Mouse (Mus musculus): ENCODE results near the gene Olfr1396.

Gene Olfr1396

DNA sequence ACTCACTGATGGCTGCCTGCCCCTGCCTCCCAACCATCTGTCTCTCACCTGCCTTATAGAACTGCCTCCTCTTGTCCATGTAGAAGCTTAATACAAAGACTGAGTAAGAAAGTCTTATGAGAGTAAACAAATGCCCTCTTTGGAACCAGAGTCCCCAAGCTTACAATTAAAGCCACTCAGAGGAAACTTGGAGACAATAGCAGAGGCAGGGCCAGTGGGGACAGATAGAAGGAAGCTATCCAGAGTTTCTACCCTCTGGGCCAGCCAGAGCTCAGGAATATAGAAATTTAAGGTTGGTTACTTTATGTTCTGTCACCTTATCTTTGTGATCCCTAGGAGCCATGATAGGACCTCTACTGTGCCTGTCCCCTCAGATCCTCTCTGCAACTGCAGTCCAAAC lies at the start of gene Olfr1396:
Olfr1396 (minus strand) TSS at position 101 of the 400 bp plus-strand sequence.
- DNase-seq = no peak

DNA sequence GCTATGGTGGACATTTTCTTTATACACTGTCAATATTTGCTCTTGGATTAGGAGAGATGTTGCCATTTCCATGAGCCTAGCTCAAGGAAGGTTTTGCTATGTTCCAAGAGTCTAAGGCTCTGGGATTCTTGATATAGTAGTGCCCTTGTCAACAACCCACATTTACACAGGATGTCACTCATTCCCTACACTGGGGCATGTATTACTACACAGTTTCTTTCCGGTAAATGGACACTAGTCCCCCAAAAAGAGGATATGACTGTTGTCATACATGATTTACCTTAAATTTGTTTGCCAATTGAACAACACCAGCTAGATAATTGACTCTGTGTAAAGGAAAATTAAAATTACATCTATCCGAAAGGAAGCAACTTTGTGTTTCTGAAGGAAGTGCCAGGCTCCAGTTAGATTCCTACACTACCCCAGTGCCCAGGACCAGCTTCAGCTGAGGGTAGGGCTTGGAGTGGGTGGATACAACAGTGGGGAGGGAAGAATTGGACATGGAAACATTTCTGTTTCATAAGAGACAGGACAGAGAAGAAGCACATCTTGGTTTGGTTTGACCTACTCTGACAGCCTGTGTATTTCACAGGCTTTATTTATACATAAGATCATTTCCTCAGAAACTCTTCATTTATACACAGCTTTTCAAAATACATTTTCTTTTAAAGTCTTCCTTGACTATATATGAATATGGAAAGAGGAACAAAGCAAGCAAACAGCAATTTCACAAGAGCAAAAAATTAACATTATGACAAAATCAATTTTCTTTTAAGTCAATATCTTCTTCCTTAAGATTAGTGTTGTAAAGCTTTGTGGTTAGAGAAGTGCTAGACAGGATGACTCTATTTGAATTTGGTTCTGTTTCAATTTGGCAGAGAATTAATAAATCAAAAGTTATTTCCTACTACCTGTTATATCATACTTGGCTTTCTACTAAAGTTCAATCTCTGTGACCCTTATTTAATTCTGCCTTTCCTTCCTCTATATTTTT lies 42.4 kb upstream of the Olfr1396 start:
- no peak for DNase-seq

DNA sequence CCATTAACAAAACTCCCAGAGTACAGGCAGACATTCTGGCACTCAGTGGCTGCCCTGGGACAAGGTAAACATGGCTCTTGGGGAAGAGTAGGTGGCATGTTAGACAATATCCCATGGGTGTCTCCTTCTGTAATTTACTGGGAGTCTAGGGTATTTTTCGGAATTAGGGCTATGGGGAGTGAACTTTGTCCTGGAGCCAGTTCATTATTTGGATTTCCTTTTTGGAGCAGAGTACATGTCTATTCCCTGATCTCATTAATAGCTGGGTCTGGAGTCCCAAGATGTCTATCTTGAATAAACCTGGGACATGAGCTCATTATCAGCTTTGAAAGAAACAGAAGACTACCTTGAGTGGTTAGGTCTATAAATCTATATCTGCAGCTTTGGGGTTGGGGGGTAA lies 39.4 kb upstream of the Olfr1396 start, which contains the start of gene Olfr1394:
Olfr1394 (plus strand) TSS at position 301 of the 400 bp plus-strand sequence.
- DNase-seq = no peak

DNA sequence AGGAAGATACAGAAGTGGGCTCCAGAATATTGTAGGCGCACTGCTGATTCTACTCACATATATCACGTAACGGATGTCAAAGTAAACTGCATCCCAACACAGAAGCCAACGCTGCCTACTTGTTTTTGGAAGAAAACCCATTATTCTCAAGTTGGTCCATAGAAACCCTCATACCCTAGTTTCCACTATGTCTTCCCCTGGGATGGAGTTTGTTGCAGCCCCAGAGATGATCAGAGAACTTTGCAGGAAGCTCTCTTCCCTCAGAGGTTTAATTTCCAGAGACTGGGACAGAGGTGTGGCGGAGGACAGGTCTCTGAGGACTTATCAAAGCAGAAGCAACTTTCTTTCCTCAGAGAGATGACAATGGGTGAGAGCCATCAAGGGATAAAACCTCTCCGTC lies 27.3 kb upstream of the Olfr1396 start, which contains the start of gene Olfr1395:
Olfr1395 (plus strand) TSS at position 301 of the 400 bp plus-strand sequence.
- DNase-seq = no peak

DNA sequence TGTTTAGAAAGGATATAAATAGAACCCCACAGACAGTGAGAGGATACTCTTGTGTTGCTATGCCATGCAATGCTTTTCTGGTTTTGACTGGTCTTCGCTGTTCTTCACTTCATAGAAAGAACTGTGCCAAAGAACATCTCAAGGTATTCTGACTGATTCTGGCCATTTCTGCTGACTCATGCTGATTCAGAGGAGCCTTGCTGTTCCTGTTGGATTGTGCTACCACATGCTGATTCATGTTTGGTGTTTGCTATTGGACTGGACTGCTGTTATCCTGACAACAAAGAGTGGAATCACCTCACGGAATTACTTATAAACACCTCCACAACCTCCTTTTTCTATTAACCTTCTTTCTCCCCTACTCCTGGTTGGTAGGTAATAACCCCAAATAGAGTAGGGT lies 9.5 kb upstream of the Olfr1396 start:
- no peak for DNase-seq

DNA sequence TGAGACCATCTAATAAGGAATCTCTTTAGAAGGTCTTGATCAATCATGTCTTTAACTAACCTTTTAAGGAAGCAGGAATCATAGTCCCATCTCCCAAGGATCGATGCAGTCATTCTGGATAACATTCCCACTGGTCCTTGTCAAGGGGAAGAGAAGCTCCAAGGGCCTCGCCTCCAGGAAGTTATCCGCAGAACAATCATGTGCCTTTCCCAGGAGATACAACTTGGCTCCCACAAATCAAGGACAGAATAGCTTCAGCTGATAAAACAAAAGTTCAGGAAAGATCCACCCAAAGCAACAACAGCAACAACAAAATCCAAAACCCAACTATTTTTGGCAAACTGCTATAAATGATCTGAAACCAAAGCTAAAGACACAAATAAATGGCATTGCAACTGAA lies 5.0 kb upstream of the Olfr1396 start:
- DNase-seq = no peak

DNA sequence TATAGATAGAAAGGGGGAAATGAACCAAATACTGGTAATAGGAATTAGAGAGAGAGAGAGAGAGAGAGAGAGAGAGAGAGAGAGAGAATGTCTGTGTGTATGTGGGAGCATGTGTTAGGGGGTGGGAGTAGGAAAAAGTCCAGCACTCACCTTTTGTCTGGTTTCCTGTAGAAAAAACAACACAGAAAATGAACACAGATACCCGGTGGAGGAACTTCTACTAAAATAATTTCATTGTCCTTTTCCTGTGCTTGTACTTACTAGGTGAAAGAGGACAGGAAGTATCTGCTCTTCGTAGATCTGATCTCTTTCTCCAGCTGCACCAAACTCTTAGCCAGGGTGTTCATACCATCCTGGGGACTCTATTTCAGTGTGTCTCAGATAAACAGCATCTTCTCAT lies 516 bp downstream of the Olfr1396 start:
- no peak for DNase-seq

DNA sequence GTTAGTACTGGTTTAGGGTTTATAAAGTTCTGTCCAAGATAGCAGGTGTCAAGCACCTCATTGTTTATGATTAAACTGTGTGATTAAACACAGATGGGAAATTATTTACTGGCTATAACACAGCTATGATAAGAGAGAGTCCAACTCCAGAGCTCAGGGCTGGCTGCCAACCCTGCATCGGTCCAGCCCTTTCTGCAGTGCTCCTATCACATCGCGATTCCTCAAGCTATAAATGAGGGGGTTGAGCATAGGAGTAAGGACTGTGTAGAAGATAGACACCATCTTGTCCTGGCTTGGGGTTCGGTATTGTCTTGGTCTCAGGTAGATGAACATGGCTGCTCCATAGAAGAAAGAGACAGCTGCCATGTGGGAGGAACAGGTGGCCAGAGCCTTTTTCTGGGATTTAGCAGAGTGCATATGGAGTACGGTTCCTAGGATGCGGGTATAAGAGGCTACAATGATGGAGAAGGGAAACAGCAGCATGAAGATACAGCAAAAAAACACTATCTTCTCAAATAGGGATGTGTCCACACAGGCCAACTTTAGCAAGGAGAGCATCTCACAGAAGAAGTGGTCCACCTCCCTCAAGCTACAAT lies 2.0 kb downstream of the Olfr1396 start:
- no peak for DNase-seq

DNA sequence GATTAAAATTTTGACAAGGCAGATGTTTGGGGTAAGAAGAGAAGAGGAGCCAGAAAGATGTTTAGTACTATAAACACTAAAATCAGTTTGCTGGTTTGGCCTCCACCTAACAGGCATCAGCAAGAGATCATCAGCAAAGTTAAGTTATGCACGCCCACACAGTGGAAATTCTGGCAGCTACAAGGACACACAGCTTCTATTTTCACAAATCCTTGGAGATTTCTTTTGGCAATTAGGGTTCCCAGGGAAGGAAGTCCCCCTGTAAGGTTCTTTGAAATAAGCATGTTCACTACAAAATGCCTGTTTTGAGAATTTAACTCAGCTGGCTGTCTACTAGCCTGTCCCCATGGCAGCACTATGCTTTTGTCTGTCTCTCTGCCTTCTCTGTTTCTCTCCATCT lies 3.7 kb downstream of the Olfr1396 start:
- no peak for DNase-seq

DNA sequence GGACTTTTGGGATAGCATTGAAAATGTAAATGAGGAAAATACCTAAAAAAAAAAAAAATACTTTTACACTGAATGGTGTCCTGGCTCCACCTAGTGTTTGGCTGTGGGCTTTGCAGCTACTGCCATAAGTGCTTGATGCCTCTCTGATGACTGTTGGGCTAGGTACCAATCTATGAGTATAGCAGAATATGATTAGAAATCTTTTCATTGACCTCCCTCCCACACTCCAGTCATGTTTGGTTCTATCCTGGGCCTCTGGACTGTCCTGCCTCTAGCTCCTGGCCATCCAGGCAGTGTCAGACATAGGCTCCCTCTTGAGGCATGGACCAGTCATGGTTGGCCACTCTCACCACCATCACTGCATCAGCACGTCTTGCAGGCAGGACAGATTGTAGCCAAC lies 5.8 kb downstream of the Olfr1396 start:
- peak; percentile 68 for DNase-seq

DNA sequence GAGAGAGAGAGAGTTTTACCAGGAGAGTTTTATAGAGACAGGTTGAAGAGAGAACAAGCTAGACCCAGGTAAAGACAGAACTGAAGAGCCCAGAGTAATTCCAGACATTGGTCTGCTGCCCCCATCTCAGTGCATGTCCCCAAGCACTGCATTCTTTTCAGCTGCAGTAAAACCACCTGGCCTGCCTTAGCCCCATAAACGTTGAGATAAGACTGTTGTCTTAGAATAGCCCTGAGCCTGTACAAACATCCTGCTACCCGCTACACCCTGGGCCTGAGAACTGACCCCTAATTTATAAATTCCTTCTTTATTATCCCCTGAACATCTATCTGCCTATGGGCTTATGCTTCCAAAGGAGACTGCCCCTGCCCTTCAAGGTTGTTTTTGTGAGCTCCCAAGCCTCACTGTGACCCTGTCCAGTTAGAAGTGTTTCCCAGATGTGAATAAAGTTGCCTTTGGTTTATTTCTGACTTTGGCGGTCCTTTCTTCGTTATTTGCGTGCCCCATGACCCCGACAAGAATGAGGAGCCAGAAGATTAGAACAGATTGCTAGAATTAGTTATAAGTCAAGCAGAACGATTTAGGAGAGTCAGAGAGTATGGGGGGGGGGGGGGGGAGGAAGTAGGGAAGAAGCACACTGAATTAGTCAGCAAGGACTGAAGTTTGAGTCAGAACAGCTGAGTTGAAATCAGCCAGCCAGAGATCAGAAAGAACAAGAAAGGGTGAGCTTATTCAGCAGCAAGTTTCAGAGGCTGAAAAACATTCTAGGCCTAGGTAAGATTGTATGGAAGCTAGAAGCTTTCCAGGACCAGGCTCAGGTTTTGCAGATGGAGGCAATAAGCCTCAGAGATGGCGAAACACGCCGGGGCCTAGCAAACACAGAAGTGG lies 6.8 kb downstream of the Olfr1396 start:
- no peak for DNase-seq

DNA sequence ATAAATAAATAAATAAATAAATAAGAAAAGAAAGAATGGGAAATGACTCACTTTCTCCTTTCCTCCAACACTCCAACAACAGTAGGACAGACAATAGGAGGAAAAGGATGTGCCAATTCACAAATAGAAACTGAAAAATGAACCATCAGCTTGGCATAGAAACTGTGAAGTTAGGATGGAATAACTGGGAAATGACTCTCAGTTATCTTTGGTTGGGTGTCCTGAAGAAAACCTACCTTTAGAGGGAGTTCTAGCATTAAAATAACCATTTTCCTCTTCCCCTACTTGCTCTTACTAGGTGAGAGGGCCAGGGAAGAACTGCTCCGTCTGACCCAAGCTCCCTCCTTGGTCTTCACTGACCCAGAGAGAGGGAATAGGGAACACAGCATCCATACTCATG lies 8.9 kb downstream of the Olfr1396 start:
- DNase-seq = no peak

DNA sequence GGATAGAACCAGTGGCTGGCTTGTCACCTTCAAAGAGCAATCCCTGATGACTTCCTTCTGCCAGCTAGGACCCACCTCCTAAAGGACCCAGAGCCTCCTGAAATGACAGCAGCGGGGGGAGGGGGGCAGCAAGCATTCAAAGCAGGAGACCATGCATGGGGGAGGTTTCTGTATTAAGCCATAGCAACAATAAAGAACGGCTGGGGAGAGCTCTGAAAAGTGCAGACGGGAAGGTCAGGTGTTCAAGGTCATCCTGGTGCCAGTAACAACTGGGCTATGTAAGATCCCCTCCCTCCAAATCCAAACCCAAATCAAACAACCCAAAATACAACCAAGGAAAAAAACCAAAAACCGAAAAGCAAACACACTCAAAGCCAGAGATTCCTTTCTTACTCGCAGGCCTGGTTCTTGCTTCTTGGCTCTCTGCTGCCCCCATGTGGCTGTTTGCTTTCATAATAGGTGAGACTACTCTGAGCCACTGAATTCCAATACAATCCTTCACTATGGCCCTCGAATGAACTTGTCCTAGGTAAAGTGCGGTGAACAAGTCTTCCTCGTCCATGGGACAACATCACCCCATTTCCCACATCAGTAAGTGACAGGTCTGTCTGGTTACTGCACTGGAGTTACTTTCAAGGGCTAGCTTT lies 11.5 kb downstream of the Olfr1396 start:
- DNase-seq = peak; percentile 95

DNA sequence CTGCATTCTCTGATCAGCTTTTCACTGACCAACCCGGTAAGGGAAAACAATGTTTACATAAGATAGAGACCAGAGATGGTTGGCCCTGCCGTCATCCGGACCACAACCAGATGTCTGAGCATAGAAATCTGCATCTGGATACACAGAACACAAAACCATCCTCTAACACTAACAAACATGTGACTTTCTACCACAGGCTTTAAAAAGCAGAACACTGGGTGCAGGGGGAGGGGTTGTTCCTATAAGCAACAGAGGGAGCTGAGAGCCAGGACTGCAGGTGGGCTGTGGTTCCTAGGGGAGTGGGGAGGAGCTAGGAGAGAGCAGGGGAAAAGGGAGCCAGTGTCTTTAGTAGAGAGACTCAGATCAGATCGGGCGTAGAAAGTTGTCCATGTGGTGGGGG lies 13.2 kb downstream of the Olfr1396 start:
- no peak for DNase-seq

DNA sequence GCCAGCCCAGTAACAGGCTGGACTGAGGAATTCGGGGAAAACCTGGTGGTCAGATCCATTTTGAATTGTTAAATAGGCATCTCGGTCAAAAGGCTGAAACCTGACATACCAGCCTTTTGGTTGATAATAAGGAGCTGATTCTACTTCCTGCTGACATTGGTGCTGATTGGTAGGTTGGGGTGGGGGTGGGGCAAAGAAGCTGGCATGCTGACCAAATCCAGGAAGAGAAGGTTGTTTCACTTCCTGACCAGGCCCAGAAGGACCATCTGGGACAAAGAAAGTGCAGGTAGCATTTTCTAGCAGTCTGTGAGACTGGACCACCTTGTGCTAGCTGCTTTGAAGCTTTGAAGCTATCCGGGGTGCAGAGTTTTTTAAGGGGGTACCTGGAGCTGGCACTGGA lies 14.3 kb downstream of the Olfr1396 start:
- DNase-seq = no peak

DNA sequence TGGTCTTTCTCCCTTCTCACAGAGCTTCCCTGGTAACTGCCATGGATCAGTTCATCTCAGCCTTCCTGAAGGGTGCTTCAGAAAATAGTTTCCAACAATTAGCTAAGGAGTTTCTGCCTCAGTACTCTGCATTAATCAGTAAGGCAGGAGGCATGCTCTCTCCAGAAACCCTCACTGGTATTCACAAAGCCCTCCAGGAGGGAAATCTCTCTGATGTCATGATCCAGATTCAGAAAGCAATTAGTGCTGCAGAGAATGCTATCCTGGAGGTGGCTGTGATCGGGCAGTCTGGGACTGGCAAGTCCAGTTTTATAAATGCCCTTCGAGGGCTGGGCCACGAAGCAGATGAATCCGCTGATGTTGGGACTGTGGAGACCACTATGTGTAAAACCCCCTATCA lies 19.3 kb downstream of the Olfr1396 start:
- no peak for DNase-seq

DNA sequence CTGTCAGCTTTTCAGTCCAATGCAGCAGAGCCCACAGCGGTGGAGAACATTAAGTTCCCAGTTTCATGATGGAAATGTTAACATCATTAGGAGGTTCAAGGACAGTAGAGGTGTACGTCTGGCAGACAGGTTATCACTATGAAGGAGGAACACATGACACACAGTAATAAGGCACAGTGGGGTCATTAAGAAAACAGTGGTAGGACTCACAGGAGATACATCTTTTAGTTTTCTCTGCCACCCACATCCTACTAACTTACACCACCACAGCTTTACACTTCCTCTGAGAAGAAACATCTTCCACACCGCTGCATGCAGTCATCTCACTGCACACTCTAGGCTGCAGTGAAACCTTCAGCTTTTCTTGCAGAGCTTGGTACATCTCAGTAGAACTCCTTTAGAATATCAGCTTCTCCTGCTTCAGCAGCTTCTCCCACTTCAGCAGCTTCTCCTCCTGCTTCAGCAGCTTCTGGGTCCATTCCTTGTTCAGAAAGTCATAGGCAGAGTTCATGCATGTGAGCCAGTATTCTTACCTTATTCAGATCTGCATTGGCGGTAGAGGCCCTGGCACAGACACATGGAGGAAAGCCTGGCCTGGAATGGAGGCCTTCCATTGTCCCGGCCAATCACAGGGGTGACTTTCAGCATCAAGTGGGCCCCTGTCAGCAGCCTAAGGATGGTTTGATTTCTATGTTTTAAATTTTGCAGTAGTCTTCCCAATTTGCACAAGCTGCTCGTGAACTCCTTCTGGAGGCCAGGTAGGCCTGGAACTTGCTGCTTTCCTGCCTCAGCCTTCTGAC lies 20.6 kb downstream of the Olfr1396 start:
- DNase-seq = no peak

DNA sequence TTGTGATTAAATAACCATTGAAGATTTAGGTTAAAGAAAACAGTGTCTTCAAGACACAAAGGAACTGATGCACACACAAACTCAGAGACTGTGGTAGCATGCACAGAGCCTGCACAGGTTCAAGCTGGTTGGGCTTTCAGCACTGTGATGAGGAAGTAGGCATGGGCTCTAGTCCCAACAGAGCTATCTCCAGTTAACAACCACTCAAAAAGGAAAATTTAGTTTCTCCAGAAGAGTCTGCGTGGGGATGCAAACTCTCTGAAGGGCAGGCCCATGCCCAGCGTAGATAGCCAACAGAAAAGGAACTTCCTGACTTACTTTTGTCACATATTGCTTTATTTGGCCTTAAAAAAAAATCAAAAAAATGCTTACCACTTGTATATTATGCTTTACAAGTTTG lies 21.9 kb downstream of the Olfr1396 start:
- DNase-seq = no peak

DNA sequence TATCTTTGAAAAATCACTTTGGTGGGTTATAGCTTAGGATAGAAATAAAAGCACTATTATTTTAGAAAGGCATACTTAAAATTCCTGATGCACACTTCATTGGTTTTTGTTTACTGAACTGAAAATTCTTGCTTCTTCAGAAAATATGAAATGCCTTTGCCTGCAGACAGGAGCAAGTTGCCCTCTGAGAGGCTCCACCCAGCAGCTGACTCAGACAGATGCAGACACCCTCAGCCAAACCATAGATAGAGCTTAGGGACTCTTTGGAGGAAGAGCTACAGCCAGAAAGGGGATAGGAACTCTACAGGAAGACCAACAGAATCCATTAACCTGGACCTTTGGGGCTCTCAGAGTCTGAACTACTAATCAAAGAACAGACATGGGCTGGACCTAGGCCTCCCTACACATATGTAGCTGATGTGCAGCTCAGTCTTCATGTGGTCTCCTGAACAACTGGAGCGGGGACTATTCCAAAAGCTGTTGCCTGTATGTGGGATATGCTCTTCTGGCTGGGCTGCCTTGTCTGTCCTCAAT lies 22.6 kb downstream of the Olfr1396 start:
- DNase-seq = no peak

DNA sequence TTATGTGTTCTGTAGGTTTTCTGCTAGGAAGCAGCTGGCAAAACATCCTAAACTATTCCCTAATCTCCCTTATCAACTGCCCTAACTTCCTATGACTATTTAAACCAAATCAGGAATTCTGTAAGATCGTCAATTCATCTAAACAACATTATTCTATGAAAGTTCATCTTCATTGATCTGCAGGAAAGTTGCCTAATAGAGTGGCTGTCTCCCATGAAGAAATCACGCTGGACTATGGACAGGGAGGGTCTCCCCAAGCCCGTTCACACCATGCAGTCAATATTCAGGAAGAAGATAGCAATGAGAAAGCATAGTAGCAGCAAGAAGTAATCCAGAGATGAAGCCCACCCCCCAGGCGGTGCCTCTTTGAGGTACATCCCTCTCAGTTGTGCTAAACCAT lies 23.5 kb downstream of the Olfr1396 start:
- DNase-seq = no peak

DNA sequence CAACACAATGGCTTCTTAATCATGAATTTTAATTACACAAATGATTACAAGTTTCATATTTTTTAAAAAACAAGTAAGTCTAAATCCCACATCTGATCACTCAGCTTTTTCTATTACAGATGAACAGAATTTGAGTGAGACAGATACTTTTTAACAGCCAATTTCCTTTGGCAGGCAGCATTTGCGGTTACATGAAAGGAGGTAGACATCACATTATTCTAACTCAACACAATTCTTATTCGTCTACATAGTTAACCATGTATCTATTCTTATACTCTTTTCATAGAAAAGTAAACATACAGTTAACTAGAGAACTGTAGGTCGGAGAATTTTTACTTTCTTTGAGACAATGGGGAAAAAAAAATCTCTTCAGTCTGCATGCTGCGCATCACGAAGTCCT lies 24.1 kb downstream of the Olfr1396 start:
- DNase-seq = no peak

Measured in lung, postnatal 36 days (tissue).